Mouse (Mus musculus) intestine, postnatal 0 days (tissue): ENCODE measurements around the gene Tbc1d16. TPM values are rescaled to one million over a fixed set of nuclear protein-coding genes. Genes with fewer than 3 reads are reported as not detected.

Source experiments
- ATAC-seq: fragments of 200-750 bp; cut with Nextera tagmentation; 2 replicates; pipeline ENCODE4 v1.8.0; 2017; ENCODE audit warnings: mild to moderate bottlenecking, moderate TSS enrichment, moderate library complexity
- H3K27ac ChIP-seq: fragments of 300-500 bp; sonication (generic); 2 replicates; pipeline ENCODE4 v1.5.1; 2014; ENCODE audit warnings: mild to moderate bottlenecking, low read depth, low read length, moderate library complexity
- H3K27me3 ChIP-seq: fragments of 300-500 bp; sonication (generic); replicated peaks from 2 replicates; pipeline ENCODE4 v1.6.1; 2014; ENCODE audit warnings: low read length, mixed read lengths; ENCODE audit not compliant: control insufficient read depth, insufficient read depth
- H3K36me3 ChIP-seq: fragments of 300-500 bp; sonication (generic); 2 replicates; pipeline ENCODE4 v1.6.1; 2014; ENCODE audit warnings: mild to moderate bottlenecking, moderate library complexity; ENCODE audit not compliant: control insufficient read depth, insufficient read depth
- H3K4me1 ChIP-seq: fragments of 300-500 bp; sonication (generic); replicated peaks from 2 replicates; pipeline ENCODE4 v1.6.1; 2014; ENCODE audit warnings: antibody characterized with exemption, low read length, mixed read lengths; ENCODE audit not compliant: control insufficient read depth, insufficient read depth
- H3K4me2 ChIP-seq: fragments of 300-500 bp; sonication (generic); replicated peaks from 2 replicates; pipeline ENCODE4 v1.6.1; 2014; ENCODE audit warnings: low read depth, mild to moderate bottlenecking, moderate library complexity
- H3K4me3 ChIP-seq: fragments of 300-500 bp; sonication (generic); 2 replicates; pipeline ENCODE4 v1.5.1; 2014; ENCODE audit warnings: low read depth, low read length
- H3K9ac ChIP-seq: fragments of 300-500 bp; sonication (generic); 2 replicates; pipeline ENCODE4 v1.6.1; 2014; ENCODE audit warnings: mild to moderate bottlenecking, low read depth, low read length
- H3K9me3 ChIP-seq: fragments of 300-500 bp; sonication (generic); 2 replicates; pipeline ENCODE4 v1.6.1; 2016; ENCODE audit warnings: mixed run types; ENCODE audit not compliant: control insufficient read depth
- CTCF ChIP-seq: sonication (generic); IDR thresholded peaks from 2 replicates; pipeline ENCODE4 v1.5.1; 2016; ENCODE audit warnings: low read depth, mild to moderate bottlenecking, control low read depth, antibody characterized with exemption, moderate library complexity
- WGBS: fragments of 180-500 bp; shearing (Covaris S2); extraction: QIAGEN DNeasy Blood & Tissue Kit; methylation state at CpG from one replicate; pipeline ENCODE4 v1.1.7; 2014; 5-methylcytosine and 5-hydroxymethylcytosine counted together
- polyA plus RNA-seq: library from polyadenylated mRNA; unstranded; fragments of >200 nt; fragmentation: Nextera tagmentation; extraction: Ambion mirVana; gene quantifications from 2 replicates; pipeline ENCODE4 v1.2.1, GENCODE M21; 2015

Tbc1d16 gene
- polyA plus RNA-seq, 1 experiment from 2014 or later = 3.8 TPM

DNA sequence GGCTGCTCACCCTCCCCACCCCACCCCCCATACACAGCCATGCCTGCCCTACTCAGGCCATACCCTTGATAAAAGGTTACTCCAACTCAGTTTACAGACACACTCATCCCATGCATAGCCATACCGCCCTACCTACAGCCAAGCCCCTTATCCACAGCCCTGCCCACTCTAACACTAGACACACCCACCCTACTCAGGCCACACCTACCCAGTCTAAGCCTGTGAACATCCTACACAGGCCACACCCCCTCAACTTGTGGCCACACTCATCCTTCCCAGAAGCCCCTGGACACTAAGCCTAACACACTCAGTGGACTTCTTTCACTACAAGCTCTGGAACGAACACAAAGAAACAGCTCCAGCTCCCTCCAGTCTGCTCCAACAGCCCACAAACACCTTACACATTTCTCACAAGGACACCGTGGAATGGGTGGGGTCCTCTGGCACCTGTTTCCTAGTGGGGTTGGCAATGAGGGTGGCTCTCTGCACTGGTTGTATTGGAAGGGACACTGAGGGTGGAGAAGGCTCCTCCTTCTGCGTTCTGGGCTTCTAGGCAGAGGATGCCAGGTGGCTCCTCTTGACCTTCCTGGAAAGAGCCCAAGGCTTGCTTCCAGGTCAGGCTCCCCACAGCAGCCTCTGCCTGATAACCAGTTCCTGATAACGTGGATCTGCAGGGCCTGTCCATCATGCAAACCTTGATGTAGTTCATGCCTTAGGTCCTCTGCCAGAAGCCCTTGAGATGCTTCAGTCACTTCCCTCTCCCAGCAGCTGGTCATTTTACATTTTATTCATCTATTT, 104.6 kb downstream of the Tbc1d16 start:
- no peaks in the 10 kb centered on the region for H3K27me3 ChIP-seq
- no peak overlapping the region for H3K4me3 ChIP-seq
- peaks cover 20% of the 10 kb centered on the region for H3K4me1 ChIP-seq
- no peak overlapping the region for H3K4me2 ChIP-seq
- H3K27ac ChIP-seq = no peak overlapping the region
- no peak for TF ChIP-seq CTCF
- no peaks in the 10 kb centered on the region for H3K9me3 ChIP-seq
- WGBS = 59% methylated on average over 5 of the region's 5 CpGs
- no peak overlapping the region for H3K9ac ChIP-seq
- ATAC-seq = no peak
- H3K36me3 ChIP-seq = no peaks in the 10 kb centered on the region

DNA sequence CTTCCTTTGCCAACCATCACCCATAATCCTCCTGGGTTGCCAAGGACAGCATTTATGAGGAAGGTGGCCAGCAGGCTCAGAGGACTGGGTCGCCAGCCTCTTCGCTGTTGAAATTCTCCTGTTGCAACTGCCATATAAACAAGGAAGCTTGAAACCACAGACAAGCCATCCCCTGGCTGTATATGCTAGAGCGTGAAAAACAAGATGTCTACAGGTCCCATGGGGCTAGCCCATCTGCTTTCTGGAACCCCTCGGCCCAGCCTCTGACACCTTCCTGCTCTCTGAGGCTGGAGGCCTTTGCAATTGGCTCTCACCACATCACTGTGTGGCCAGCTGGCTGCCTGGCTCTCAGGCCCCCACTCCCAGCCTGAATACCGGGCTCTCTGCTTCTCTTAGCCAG, 105.9 kb downstream of the Tbc1d16 start:
- H3K9me3 ChIP-seq = no peaks in the 10 kb centered on the region
- no peak for TF ChIP-seq CTCF
- 84% methylated on average over 5 of the region's 5 CpGs for WGBS
- ATAC-seq = no peak
- H3K4me1 ChIP-seq = peaks cover 10% of the 10 kb centered on the region
- H3K27me3 ChIP-seq = no peaks in the 10 kb centered on the region
- no peak overlapping the region for H3K4me3 ChIP-seq
- no peak overlapping the region for H3K9ac ChIP-seq
- H3K36me3 ChIP-seq = no peaks in the 10 kb centered on the region
- H3K27ac ChIP-seq = no peak overlapping the region
- H3K4me2 ChIP-seq = no peak overlapping the region

DNA sequence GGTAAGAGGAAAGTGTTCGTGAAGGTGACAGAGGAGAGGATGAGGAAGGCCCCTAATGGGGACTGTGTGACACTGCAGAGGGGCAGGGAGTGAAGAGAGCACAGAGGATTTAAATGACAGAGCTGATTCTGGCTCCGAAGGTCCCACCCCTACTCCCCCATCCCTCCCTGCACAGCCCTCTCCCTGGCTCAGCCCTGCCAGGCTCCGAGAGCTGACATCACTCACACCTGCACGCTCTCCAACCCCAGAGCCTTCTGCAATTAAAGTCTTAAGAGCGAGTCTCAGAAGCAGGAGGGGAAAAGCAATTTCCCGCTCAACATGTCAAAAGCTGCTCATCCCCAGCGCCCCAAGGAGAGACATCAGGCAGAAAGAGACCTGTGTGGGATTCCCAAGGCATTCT, 109.4 kb downstream of the Tbc1d16 start:
- Histone ChIP-seq H3K9me3 (no peaks in the 10 kb centered on the region), H3K4me2 (no peak overlapping the region), H3K27ac (no peak overlapping the region), H3K4me3 (no peak overlapping the region), H3K27me3 (no peaks in the 10 kb centered on the region), H3K9ac (no peak overlapping the region), H3K4me1 (no peaks in the 10 kb centered on the region), H3K36me3 (no peaks in the 10 kb centered on the region)
- ATAC-seq = no peak
- no peak for TF ChIP-seq CTCF
- 64% methylated on average over 7 of the region's 7 CpGs for WGBS

DNA sequence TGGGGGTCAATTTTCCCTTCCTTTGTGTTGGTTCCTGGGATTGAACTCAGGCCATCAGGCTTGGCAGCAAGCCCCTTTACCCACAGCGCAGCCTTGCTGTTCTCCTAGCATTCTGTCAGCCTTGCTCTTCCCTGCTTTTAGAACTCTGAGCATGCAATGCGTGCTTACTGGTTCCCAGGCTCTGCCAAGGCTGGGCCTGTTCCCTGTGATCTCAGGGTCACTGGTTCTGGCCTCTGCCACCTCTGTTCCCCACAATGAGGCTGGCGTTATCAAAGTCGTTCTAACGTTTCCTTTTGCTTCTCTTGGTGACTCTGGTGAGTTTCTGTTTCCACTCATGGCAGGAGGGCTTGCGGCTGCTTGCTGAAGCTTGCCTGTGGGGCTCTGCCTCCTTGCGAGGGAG, 110.4 kb downstream of the Tbc1d16 start:
- Histone ChIP-seq H3K27me3 (no peaks in the 10 kb centered on the region), H3K27ac (no peak overlapping the region), H3K4me1 (no peaks in the 10 kb centered on the region), H3K4me3 (no peak overlapping the region), H3K36me3 (no peaks in the 10 kb centered on the region), H3K9me3 (no peaks in the 10 kb centered on the region), H3K4me2 (no peak overlapping the region), H3K9ac (no peak overlapping the region)
- TF ChIP-seq CTCF = no peak
- 66% methylated on average over 7 of the region's 7 CpGs for WGBS
- no peak for ATAC-seq

DNA sequence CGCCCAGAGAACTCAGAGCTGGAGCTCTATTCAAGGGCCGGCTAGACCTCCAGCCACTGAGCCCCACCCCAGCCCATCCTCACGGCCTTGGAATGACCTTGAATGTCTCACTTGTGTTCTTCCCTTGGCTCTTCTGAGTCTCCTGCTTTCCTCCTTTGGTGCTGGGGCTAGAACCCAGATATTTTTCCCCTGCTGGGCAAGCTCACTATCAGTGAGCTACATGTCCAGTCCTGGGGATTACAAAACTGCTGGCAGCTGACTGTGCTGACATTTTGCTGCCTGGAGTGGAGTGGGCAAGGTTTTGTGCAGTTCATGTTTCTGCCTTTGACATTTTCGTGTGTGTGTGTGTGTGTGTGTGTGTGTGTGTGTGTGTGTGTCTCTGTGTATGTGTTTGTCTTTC, 111.3 kb downstream of the Tbc1d16 start:
- 69% methylated on average over 4 of the region's 4 CpGs for WGBS
- Histone ChIP-seq H3K9ac (no peak overlapping the region), H3K4me3 (no peak overlapping the region), H3K27ac (no peak overlapping the region), H3K9me3 (no peaks in the 10 kb centered on the region), H3K27me3 (no peaks in the 10 kb centered on the region), H3K4me2 (no peak overlapping the region), H3K36me3 (no peaks in the 10 kb centered on the region), H3K4me1 (no peaks in the 10 kb centered on the region)
- no peak for TF ChIP-seq CTCF
- ATAC-seq = no peak

DNA sequence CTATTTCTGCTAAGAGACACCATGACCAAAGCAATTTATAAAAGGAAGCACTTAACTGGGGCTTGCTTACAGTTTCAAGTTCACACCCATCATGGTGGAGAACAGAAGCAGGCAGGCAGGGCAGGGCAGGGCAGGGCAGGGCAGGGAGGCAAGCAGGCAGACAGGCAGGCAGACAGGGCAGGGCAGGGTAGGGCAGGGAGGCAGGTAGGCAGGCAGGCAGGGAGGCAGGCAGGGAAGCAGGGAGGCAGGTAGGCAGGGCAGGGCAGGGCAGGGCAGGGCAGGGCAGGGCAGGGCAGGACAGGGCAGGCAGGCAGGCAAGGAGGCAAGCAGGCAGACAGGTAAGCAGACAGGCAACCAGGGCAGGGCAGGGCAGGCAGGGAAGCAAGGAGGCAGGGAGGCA, 115.6 kb downstream of the Tbc1d16 start:
- peak; percentile 77 for ATAC-seq
- no peak overlapping the region for H3K27ac ChIP-seq
- no peak overlapping the region for H3K4me2 ChIP-seq
- H3K27me3 ChIP-seq = no peaks in the 10 kb centered on the region
- H3K36me3 ChIP-seq = no peaks in the 10 kb centered on the region
- H3K4me3 ChIP-seq = no peak overlapping the region
- H3K9ac ChIP-seq = no peak overlapping the region
- no peak for TF ChIP-seq CTCF
- H3K4me1 ChIP-seq = no peaks in the 10 kb centered on the region
- H3K9me3 ChIP-seq = no peaks in the 10 kb centered on the region
